Mouse (Mus musculus): Measurements from ENCODE around the gene Plppr3. TPM values are rescaled to one million over a fixed set of nuclear protein-coding genes. Genes with fewer than 3 reads are reported as not detected.
A peak's percentile ranks its signal among the peaks of the same experiment; 100 is the strongest.
"Not testable (repeated sequence)": the region's sequence is repeated elsewhere in the genome, so short reads cannot be mapped to it uniquely, and the experiment has no call there.

Plppr3 gene
- total RNA-seq, 1 experiment from 2014 or later = 0.93 TPM

- no peak for ATAC-seq (ENCODE audit: extremely low read depth, insufficient number of reproducible peaks, low FRiP score, poor library complexity, severe bottlenecking)
Observed at GRCm38 (mm10) chr10:79907415-79907814, 33.0 kb upstream of the Plppr3 start.

DNA sequence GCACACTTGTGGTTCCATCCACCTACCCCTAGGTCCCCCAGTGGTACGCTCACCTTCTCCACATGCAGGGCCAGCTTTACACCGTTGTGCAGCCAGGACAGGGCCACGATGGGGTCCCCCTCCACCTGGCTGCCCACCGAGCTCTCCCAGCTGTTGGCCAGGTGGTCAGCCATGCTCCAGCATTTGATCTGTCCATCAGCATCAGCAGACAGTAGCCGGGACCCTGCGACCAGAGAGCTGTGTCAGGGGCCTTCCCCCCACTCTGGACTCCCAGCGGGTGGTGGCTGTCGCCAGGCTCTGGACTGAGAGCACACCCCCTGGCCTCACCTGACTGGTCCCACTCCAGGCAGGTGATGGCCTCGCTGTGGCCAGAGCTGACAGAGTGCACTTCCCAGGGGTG lies 32.3 kb upstream of the Plppr3 start:
- ATAC-seq (ENCODE audit: extremely low read depth, insufficient number of reproducible peaks, low FRiP score, poor library complexity, severe bottlenecking) = no peak

DNA sequence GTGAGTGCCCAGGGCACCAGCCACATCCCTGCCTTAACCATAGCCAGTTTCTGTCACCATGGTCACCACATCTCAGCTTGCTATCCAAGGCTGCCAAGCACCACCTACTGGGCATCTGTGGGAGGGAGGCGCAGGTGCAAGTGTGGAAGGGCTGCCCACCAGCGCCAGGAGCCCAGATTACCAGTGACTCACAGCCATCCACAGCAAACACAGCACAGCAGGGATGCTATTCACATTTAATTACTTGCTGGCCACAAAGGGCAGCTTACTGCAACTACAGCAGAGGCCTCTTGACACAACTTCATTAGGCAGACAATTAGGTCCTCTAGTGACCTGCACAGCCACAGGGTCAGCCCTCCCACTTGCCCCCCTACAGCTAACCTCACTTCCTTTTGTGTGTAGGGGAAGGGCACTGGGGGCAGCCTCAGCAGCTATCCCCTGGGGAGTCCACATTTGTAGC lies 26.5 kb upstream of the Plppr3 start:
- no peak for ATAC-seq (ENCODE audit: extremely low read depth, insufficient number of reproducible peaks, low FRiP score, poor library complexity, severe bottlenecking)

DNA sequence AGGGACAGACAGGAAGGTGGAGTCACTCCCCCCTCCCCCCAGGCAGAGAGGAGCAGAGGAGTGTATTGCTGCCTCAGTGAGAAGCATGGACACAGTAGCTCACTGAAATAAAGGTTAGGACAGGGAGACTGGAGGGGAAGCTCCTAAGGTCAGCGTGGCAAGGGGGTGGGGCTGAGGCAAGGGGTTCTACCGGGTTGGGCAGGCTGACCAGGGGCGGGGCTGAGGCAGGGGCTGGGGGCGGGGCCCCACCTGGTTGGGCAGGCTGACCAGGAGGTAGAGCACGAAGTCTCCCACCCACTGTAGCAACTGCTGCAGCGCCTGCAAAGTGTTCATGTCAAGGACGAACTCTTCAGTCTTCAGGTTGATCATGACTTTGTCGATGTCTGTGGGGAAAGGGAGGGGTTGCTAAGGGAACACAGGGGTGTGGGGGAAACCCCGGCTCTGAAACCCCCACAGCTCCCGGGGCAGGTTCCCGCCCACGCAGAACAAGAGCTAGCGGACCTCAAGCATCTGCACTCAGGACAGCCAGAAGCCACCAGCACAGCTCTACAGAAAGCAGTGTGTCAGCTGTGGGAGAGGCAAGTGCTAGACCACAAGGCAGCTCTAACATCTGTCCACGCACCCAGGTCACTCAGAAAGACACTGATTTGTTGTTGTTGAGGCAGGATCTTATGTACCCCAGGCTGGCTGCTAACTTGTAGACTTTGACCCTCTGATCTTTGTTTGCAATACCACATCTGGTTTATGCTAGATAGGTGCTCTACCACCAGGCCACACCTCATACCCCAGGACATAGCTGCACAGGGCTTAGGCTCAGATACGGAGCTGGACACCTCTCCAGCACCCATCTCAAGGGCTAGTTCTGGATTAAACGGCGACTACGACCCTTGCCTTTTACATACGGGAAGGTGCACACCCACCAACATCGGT lies 23.1 kb upstream of the Plppr3 start:
- no peak for ATAC-seq (ENCODE audit: extremely low read depth, insufficient number of reproducible peaks, low FRiP score, poor library complexity, severe bottlenecking)

DNA sequence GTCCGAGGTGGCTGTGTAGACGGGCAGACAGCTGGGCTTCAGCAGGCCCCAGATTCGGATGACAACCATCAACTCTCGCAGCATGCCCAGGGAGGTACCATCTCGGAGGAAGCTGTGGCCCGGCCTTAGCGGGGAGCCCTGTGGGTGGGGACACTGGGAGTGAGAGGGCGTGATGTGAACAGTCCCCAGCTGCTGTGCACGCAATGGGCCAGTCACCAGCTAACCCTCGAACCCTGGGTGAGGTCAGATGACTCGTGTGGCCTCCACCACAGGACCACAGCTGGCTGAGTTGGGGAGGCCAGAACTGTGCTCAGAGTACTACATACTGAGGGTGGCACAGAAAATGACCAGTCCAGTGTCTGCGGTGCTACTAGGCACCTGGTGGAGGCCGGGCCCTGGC lies 22.4 kb upstream of the Plppr3 start:
- no peak for ATAC-seq (ENCODE audit: extremely low read depth, insufficient number of reproducible peaks, low FRiP score, poor library complexity, severe bottlenecking)

DNA sequence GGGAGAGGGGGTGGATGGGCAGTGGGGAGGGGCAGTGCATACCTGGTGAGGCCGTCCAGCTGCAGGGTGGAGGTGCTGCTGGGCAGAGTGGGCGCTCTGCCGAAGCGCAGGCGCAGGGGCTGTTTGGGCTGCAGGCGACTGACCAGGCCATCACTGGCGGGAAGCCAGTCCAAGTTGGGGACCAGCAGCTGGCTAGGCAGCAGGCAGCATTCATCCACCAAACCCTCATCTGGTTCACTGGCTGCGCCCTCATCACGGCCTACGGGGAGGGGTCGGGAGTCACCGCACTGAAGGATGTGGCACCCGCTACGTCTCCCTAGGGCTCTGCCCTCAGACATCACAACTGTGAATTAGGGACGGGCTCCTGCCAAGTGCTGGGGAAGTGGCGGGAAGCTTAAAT lies 21.9 kb upstream of the Plppr3 start:
- no peak for ATAC-seq (ENCODE audit: extremely low read depth, insufficient number of reproducible peaks, low FRiP score, poor library complexity, severe bottlenecking)

GRCm38 (mm10) chr10:79892451-79893118 lies 18.2 kb upstream of the Plppr3 start:
- peak; percentile 82 for ATAC-seq (ENCODE audit: extremely low read depth, insufficient number of reproducible peaks, low FRiP score, poor library complexity, severe bottlenecking)

DNA sequence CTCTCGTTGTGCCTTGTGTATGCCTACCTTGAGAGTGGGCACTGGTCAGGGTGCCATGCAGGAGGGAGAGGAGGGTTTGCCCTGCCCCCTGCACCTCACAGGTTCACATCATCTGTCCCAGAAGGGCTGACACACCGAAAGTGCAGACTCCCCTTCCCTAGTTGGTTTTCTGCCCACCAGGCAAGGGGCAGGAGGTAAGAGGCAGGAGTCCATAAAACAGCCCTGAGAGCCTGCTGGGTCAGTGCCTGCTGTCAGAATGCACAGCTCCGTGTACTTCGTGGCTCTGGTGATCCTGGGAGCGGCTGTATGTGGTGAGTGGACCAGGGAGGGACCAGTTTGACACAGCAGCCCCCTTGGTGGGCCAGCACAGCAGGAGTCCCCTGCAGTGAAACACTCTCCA lies 16.2 kb upstream of the Plppr3 start, which contains the start of gene Cfd:
Gene Cfd (plus strand): TSS at position 184 of the 400 bp plus-strand sequence.
- no peak for ATAC-seq (ENCODE audit: extremely low read depth, insufficient number of reproducible peaks, low FRiP score, poor library complexity, severe bottlenecking)

DNA sequence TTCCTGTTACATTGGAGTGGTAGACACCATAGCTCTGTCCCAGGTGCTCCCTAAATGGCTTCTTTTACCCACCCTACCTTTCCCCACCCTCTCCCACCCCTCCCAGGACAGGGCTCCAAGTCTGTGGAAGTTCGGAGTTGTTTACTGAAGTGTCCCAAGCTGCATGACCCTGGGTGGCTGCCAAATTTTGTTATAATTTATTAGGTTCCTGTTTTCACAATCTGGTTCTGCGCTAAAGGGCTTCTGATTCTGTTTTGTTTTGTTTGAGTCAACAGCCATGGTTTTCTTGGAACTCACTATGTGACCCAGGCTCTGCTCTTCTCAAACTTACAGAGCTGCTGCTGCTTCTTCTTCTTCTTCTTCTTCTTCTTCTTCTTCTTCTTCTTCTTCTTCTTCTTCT lies 15.0 kb upstream of the Plppr3 start:
- ATAC-seq (ENCODE audit: extremely low read depth, insufficient number of reproducible peaks, low FRiP score, poor library complexity, severe bottlenecking) = no peak

- no peak for ATAC-seq (ENCODE audit: extremely low read depth, insufficient number of reproducible peaks, low FRiP score, poor library complexity, severe bottlenecking)
Observed at GRCm38 (mm10) chr10:79886611-79887010, 12.2 kb upstream of the Plppr3 start.

DNA sequence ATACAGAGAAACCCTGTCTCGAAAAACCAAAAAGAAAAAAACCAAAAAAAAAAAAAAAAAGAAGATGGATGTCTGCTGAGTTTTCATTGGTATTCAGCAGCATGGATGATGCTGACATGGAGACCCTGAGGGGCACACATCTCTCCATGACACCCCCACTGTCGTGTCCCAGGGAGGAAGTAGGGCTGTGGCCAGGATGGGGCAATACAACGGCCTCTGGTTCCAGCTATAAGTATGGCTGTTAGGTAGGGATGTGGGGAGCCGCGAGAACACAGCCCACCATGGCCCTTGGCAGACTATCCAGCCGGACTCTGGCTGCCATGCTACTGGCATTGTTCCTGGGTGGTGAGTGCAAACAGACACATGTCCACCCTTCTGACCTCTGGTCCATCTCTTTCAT lies 11.6 kb upstream of the Plppr3 start, which contains the start of gene Elane:
Gene Elane (plus strand): TSS at position 194 of the 400 bp plus-strand sequence.
- no peak for ATAC-seq (ENCODE audit: extremely low read depth, insufficient number of reproducible peaks, low FRiP score, poor library complexity, severe bottlenecking)

DNA sequence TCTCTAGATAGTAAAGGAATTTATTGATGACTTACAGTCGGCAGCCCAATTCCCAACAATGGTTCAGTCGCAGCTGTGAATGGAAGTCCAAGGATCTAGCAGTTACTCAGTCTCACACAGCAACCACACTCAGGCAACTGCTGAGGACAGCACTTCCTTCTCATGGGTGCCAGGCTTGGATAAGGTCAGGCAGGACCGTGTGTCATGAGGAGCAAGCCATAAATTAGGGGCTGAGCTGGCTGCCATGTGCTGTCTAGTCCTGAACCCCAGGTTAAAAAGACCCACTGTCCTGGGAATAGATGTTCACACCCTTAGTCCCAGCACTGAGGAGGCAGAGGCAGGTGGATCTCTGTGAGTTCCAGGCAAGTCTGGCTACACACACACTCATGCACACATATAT lies 10.5 kb upstream of the Plppr3 start:
- ATAC-seq (ENCODE audit: extremely low read depth, insufficient number of reproducible peaks, low FRiP score, poor library complexity, severe bottlenecking) = not testable (repeated sequence)

- no peak for ATAC-seq (ENCODE audit: extremely low read depth, insufficient number of reproducible peaks, low FRiP score, poor library complexity, severe bottlenecking)
Observed at GRCm38 (mm10) chr10:79884446-79884845, 10.0 kb upstream of the Plppr3 start.

GRCm38 (mm10) chr10:79883297-79884084 lies 9.1 kb upstream of the Plppr3 start:
- ATAC-seq (ENCODE audit: extremely low read depth, insufficient number of reproducible peaks, low FRiP score, poor library complexity, severe bottlenecking) = peak; percentile 63

DNA sequence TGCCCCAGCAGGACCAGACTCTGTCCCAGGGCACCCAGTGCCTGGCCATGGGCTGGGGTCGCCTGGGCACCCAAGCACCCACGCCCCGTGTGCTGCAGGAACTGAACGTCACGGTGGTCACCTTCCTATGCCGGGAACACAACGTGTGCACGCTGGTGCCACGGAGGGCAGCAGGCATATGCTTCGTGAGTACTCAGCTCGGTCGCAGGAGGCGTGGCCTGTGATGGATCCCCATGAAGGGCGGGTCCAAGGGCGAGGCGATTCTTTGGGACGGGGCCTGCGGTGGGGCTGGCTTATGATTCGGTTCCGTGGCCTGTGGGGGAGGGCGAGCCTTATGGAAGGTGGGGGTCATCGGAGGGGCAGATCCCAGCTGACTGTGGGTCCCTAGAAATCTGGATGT lies 7.5 kb upstream of the Plppr3 start:
- ATAC-seq (ENCODE audit: extremely low read depth, insufficient number of reproducible peaks, low FRiP score, poor library complexity, severe bottlenecking) = no peak

GRCm38 (mm10) chr10:79880721-79881120 lies 6.3 kb upstream of the Plppr3 start:
- ATAC-seq (ENCODE audit: extremely low read depth, insufficient number of reproducible peaks, low FRiP score, poor library complexity, severe bottlenecking) = no peak

DNA sequence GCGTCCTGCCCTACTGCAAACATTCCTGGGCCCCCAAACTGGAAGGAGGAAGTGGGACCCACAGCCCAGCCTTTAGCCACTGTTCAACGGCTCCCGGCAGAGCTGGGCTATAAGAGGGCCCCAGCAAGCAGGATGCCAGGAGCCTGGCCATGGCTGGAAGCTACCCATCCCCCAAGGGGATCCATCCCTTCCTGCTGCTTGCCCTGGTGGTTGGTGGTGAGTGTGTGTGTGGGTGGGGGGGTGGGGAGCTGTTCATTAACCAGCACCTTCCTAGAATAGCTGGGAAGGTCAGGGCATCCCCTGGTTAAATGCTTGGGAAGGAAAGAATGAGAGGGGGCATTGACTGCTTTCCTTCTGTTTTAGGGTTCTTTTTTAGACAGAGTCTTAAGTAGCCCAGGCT lies 5.1 kb upstream of the Plppr3 start:
- ATAC-seq (ENCODE audit: extremely low read depth, insufficient number of reproducible peaks, low FRiP score, poor library complexity, severe bottlenecking) = no peak

- peak; percentile 45; the same call in 1 of the 2 replicates for ATAC-seq (ENCODE audit: extremely low read depth, insufficient number of reproducible peaks, low FRiP score, poor library complexity, severe bottlenecking)
Observed at GRCm38 (mm10) chr10:79877757-79878156, 3.3 kb upstream of the Plppr3 start.

DNA sequence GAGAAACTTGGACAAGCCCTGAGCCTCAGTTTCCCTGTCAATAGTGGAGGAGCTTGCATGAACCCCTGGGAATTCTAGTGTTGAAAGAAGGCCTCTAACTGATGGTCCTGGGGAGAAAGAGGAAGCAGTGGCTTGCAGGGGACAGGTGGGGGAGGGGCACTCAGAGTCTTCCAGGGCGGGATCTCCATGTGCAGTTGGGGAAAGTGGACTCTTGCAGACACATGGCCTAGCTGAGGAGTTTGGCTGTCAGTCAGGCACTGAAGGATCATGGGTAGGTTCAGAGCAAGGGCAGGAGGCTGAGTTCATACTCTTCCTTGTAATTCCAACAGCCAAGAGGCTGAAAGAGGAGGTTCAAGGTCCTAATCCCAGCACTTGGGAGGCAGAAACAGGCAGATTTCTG lies 2.7 kb upstream of the Plppr3 start:
- ATAC-seq (ENCODE audit: extremely low read depth, insufficient number of reproducible peaks, low FRiP score, poor library complexity, severe bottlenecking) = no peak; the same call in 1 of the 2 replicates
